Mouse (Mus musculus) T-helper 17 cell (primary cell): ENCODE results near the gene Pdia4.

Experiments used
- in situ Hi-C, 2 experiments: fragments of 300-600 bp; cut with MboI, MseI; formaldehyde crosslinking; loops; 1 replicate in 1 of 2; 2 replicates in 1 of 2; pipeline ENCODE4 v1.15.1; 2025; ENCODE audit warnings: high pct_unique_total_duplicates in 2 of 2

Gene Pdia4

GRCm38 (mm10) chr6:47767355-47767754 lies 45.9 kb downstream of the Pdia4 start:
- in situ Hi-C loops: loop anchor here (10.0 to 25.0 kb wide), 3 partner anchors 453 to 1445 kb away; partner anchors contain the start of genes Gimap6 (in 1 of the 2), Gimap7 (in 1 of the 2), Gm28053 (in 1 of the 2) and Igf2bp3 (in 1 of the 2)

- in situ Hi-C loops: loop anchor here (5.0 to 25.0 kb wide), 4 partner anchors 310 to 1450 kb away; partner anchors contain the start of genes Cul1 (in 1 of the 2), Gimap6 (in 1 of the 2), Gimap7 (in 1 of the 2) and Gm28053 (in 1 of the 2)
Observed at GRCm38 (mm10) chr6:47762686-47763085, 50.5 kb downstream of the Pdia4 start.

GRCm38 (mm10) chr6:47759406-47759805 lies 53.8 kb downstream of the Pdia4 start:
- in situ Hi-C loops: loop anchor here (5.0 to 25.0 kb wide), 4 partner anchors 307 to 1453 kb away; partner anchors contain the start of genes Cul1 (in 1 of the 2), Gimap6 (in 1 of the 2), Gimap7 (in 1 of the 2) and Gm28053 (in 1 of the 2)

- in situ Hi-C loops: loop anchor here (5.0 to 25.0 kb wide), 4 partner anchors 306 to 1454 kb away; partner anchors contain the start of genes Cul1 (in 1 of the 2), Gimap6 (in 1 of the 2), Gimap7 (in 1 of the 2) and Gm28053 (in 1 of the 2)
Observed at GRCm38 (mm10) chr6:47757849-47758248, 55.4 kb downstream of the Pdia4 start.

GRCm38 (mm10) chr6:47757429-47757828 lies 55.8 kb downstream of the Pdia4 start:
- in situ Hi-C loops: loop anchor here (5.0 to 25.0 kb wide), 4 partner anchors 305 to 1455 kb away; partner anchors contain the start of genes Cul1 (in 1 of the 2), Gimap6 (in 1 of the 2), Gimap7 (in 1 of the 2) and Gm28053 (in 1 of the 2)

DNA sequence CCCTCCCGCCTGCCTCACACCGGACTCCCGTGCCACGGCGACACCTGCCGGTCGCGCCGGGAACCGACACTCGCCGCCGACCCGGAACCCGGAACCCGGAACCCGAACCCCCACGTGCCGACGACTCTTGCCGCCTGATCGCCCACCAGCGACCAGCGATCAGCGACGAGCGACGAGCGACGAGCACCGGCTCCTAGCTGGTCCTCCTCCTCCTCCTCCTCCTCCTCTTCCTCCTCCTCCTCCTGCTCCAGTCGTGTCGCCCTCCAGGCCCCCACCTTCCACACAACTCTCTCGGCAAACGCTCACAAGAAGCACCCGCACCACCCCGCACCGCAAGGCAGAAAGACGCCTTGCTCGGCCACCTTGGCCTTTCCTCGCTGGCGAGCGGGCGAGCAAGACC lies 60.1 kb downstream of the Pdia4 start:
- in situ Hi-C loops: loop anchor here (10.0 to 25.0 kb wide), 3 partner anchors 558 to 1459 kb away; partner anchors contain the start of genes Gimap6 (in 1 of the 2), Gimap7 (in 1 of the 2), Gm28053 (in 1 of the 2) and Igf2bp3 (in 1 of the 2)

GRCm38 (mm10) chr6:47748306-47748705 lies 64.9 kb downstream of the Pdia4 start:
- in situ Hi-C loops: loop anchor here (5.0 to 10.0 kb wide), 6 partner anchors 94 to 926 kb away; partner anchors contain the start of genes Gimap9 (in 1 of the 2), Gm44965 (in 1 of the 2) and Repin1 (in 1 of the 2)

DNA sequence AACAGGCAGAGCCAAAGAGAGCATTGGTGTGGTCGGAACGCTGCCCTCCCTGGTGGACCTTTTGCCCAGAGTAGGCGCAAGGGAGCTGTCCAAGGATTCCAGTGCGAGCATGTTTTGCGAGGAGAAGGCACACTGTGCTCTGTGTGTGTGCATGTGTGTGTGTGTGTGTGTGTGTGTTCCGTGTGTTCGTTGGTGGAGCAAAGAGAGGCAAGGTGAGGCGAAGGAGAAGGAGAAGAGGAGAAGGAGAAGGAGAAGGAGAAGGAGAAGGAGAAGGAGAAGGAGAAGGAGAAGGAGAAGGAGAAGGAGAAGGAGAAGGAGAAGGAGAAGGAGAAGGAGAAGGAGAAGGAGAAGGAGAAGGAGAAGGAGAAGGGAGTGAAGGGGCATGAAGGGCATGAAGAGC lies 65.3 kb downstream of the Pdia4 start:
- in situ Hi-C loops: loop anchor here (5.0 to 10.0 kb wide), 6 partner anchors 93 to 927 kb away; partner anchors contain the start of genes Gimap9 (in 1 of the 2), Gm44965 (in 1 of the 2) and Repin1 (in 1 of the 2)
